Mouse (Mus musculus): ENCODE results near the gene Sowahb. TPM values are rescaled to one million over a fixed set of nuclear protein-coding genes. Genes with fewer than 3 reads are reported as not detected.
A peak's percentile ranks its signal among the peaks of the same experiment; 100 is the strongest.

Gene Sowahb
- polyA plus RNA-seq, 1 experiment: 0.01 TPM

GRCm38 (mm10) chr5:93032621-93033020 lies 12.2 kb downstream of the Sowahb start:
- H3K36me3 ChIP-seq (ENCODE audit: control insufficient read depth, insufficient read depth): no peaks in the 10 kb centered on the region
- H3K4me3 ChIP-seq (ENCODE audit: insufficient read depth, poor library complexity, severe bottlenecking): no peak overlapping the region
- no peaks in the 10 kb centered on the region for H3K79me2 ChIP-seq (ENCODE audit: control insufficient read depth, insufficient read depth)
- TF ChIP-seq MAX (IDR thresholded peaks at IDR 0.05) (no peak), USF1 (IDR thresholded peaks at IDR 0.05; ENCODE audit: low read depth) (peak; percentile 68)
- no peaks in the 10 kb centered on the region for H3K27me3 ChIP-seq (ENCODE audit: control insufficient read depth, insufficient read depth, insufficient read length)
- H3K79me3 ChIP-seq (ENCODE audit: low read depth): no peaks in the 10 kb centered on the region
- H3ac ChIP-seq (ENCODE audit: control insufficient read depth, insufficient read length, low read depth): no peak overlapping the region

GRCm38 (mm10) chr5:93030869-93031268 lies 14.0 kb downstream of the Sowahb start:
- H3K27me3 ChIP-seq (ENCODE audit: control insufficient read depth, insufficient read depth, insufficient read length): no peaks in the 10 kb centered on the region
- no peak overlapping the region for H3K4me3 ChIP-seq (ENCODE audit: insufficient read depth, poor library complexity, severe bottlenecking)
- H3K79me3 ChIP-seq (ENCODE audit: low read depth): no peaks in the 10 kb centered on the region
- H3K36me3 ChIP-seq (ENCODE audit: control insufficient read depth, insufficient read depth): no peaks in the 10 kb centered on the region
- no peak for TF ChIP-seq MAX (IDR thresholded peaks at IDR 0.05)
- TF ChIP-seq FOSL1 (IDR thresholded peaks at IDR 0.05; ENCODE audit: insufficient read depth, low read length, poor library complexity, severe bottlenecking): no peak
- H3K79me2 ChIP-seq (ENCODE audit: control insufficient read depth, insufficient read depth): no peaks in the 10 kb centered on the region
- no peak overlapping the region for H3ac ChIP-seq (ENCODE audit: control insufficient read depth, insufficient read length, low read depth)

DNA sequence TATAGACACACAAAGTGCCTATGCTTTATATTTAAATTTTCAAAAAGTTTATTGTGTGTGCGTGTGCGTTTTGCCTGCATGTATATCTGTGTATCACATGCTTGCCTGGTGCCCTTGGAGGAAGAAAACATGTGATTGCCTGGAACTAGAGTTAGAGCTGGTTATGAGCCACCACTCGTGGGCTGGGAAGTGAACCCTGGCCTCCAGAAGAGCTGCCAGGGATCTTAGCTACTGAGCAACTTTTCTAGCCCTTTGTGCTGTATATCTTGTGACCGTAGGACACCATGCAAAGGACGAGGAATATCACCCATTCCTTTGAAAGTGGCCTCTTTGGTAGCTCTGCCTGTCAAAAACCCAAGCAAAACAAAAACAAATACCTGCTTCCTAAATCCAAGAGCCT lies 14.4 kb downstream of the Sowahb start:
- no peak overlapping the region for H3ac ChIP-seq (ENCODE audit: control insufficient read depth, insufficient read length, low read depth)

DNA sequence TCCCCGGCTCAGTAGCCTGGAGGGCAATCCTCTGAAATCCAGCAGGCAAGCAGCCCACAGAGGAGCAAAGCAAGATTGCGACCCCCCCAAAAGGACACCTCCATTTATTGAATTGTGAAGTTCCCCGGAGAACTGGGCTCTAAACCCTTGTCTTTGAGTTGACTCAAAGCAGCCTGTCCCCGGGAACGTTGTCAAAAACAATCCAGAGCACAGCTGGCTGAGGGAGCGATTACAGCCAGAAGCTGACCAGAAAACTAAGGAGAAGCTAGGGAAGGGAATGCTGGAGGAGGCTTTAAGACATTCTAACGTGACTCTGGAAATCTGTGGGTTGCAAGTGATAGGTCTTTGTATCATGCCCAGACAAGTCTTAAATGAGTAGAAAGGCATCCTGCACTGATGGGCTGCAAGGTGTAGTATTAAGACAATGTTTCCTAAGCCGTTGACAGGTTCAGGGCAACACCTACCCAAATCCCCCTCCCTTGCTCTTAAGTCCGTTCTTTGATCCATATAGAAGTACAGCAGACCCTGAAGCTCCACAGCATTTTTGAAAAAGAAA lies 17.6 kb downstream of the Sowahb start:
- Histone ChIP-seq H3K4me3 (ENCODE audit: insufficient read depth, poor library complexity, severe bottlenecking) (no peak overlapping the region), H3K27me3 (ENCODE audit: control insufficient read depth, insufficient read depth, insufficient read length) (no peaks in the 10 kb centered on the region), H3K36me3 (ENCODE audit: control insufficient read depth, insufficient read depth) (no peaks in the 10 kb centered on the region), H3ac (ENCODE audit: control insufficient read depth, insufficient read length, low read depth) (no peak overlapping the region), H3K79me3 (ENCODE audit: low read depth) (no peaks in the 10 kb centered on the region), H3K79me2 (ENCODE audit: control insufficient read depth, insufficient read depth) (no peaks in the 10 kb centered on the region)
- no peak for TF ChIP-seq FOSL1 (IDR thresholded peaks at IDR 0.05; ENCODE audit: insufficient read depth, low read length, poor library complexity, severe bottlenecking)
- no peak for TF ChIP-seq MYOG (IDR thresholded peaks at IDR 0.05; ENCODE audit: control insufficient read depth, extremely low read depth, insufficient read length)
- no peak for TF ChIP-seq MYOD1 (IDR thresholded peaks at IDR 0.05; ENCODE audit: control insufficient read depth, insufficient read length, low read depth)
- no peak for TF ChIP-seq CTCF (IDR thresholded peaks at IDR 0.05; ENCODE audit: control insufficient read depth, insufficient read depth, insufficient read length)
- no peak for TF ChIP-seq CEBPB (IDR thresholded peaks at IDR 0.05; ENCODE audit: low read depth)
- TF ChIP-seq USF1 (IDR thresholded peaks at IDR 0.05; ENCODE audit: low read depth): no peak
- TF ChIP-seq MAX (IDR thresholded peaks at IDR 0.05): no peak

More for the DNA sequence above, 14.4 kb downstream of the Sowahb start:
- TF ChIP-seq MYOG (IDR thresholded peaks at IDR 0.05; ENCODE audit: control insufficient read depth, extremely low read depth, insufficient read length) (no peak), USF1 (IDR thresholded peaks at IDR 0.05; ENCODE audit: low read depth) (no peak), MYOD1 (IDR thresholded peaks at IDR 0.05; ENCODE audit: control insufficient read depth, insufficient read length, low read depth) (no peak), MAX (IDR thresholded peaks at IDR 0.05) (no peak)
- H3K79me3 ChIP-seq (ENCODE audit: low read depth): no peaks in the 10 kb centered on the region
- H3K27me3 ChIP-seq (ENCODE audit: control insufficient read depth, insufficient read depth, insufficient read length): no peaks in the 10 kb centered on the region
- no peaks in the 10 kb centered on the region for H3K79me2 ChIP-seq (ENCODE audit: control insufficient read depth, insufficient read depth)
- no peaks in the 10 kb centered on the region for H3K36me3 ChIP-seq (ENCODE audit: control insufficient read depth, insufficient read depth)
- H3K4me3 ChIP-seq (ENCODE audit: insufficient read depth, poor library complexity, severe bottlenecking): no peak overlapping the region

DNA sequence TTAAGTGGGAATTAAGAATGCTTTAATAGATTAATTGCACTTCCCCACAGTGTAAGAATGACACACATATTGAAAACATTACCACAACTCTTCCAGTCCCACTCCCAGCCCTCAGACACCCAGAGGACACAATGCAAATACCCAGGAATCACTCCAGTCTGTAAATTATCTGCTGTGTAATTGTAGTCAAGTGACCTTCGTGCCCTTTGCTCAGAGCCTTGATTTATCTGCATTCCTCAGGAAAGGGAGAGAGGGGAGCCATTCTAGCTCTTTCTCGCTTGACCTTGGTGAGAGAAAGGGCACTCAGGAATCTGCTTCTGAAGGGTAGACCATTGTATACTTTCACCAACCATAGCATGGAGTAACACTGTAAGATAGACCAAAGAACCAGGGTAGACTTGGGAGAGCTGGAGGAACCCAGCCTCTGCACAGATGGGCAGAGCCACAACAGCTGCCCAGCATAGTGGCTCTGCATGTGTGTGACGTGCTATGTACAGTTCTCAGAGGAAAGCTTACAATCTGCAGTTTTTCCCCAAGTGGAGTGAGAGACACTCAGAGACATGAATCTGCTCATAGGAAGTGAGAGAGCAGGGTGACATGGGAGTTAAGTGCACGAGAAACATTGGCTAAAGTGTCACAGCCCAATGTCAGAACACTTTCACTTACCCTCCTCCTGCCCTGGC lies 18.2 kb downstream of the Sowahb start:
- H3K36me3 ChIP-seq (ENCODE audit: control insufficient read depth, insufficient read depth): no peaks in the 10 kb centered on the region

GRCm38 (mm10) chr5:93024754-93025280 lies 20.0 kb downstream of the Sowahb start:
- Histone ChIP-seq H3K4me3 (ENCODE audit: insufficient read depth, poor library complexity, severe bottlenecking) (no peak overlapping the region), H3K79me2 (ENCODE audit: control insufficient read depth, insufficient read depth) (no peaks in the 10 kb centered on the region), H3K79me3 (ENCODE audit: low read depth) (no peaks in the 10 kb centered on the region), H3K27me3 (ENCODE audit: control insufficient read depth, insufficient read depth, insufficient read length) (no peaks in the 10 kb centered on the region), H3K36me3 (ENCODE audit: control insufficient read depth, insufficient read depth) (no peaks in the 10 kb centered on the region), H3ac (ENCODE audit: control insufficient read depth, insufficient read length, low read depth) (no peak overlapping the region)
- TF ChIP-seq USF1 (IDR thresholded peaks at IDR 0.05; ENCODE audit: low read depth): no peak
- no peak for TF ChIP-seq CTCF (IDR thresholded peaks at IDR 0.05; ENCODE audit: control insufficient read depth, insufficient read depth, insufficient read length)
- TF ChIP-seq MAX (IDR thresholded peaks at IDR 0.05): no peak
- TF ChIP-seq MYOD1 (IDR thresholded peaks at IDR 0.05; ENCODE audit: control insufficient read depth, insufficient read length, low read depth): no peak
- TF ChIP-seq FOSL1 (IDR thresholded peaks at IDR 0.05; ENCODE audit: insufficient read depth, low read length, poor library complexity, severe bottlenecking): no peak
- no peak for TF ChIP-seq CEBPB (IDR thresholded peaks at IDR 0.05; ENCODE audit: low read depth)
- TF ChIP-seq MYOG (IDR thresholded peaks at IDR 0.05; ENCODE audit: control insufficient read depth, extremely low read depth, insufficient read length): no peak

More for the DNA sequence above, 18.2 kb downstream of the Sowahb start:
- TF ChIP-seq CEBPB (IDR thresholded peaks at IDR 0.05; ENCODE audit: low read depth): no peak
- no peak for TF ChIP-seq CTCF (IDR thresholded peaks at IDR 0.05; ENCODE audit: control insufficient read depth, insufficient read depth, insufficient read length)
- TF ChIP-seq FOSL1 (IDR thresholded peaks at IDR 0.05; ENCODE audit: insufficient read depth, low read length, poor library complexity, severe bottlenecking): no peak
- TF ChIP-seq MAX (IDR thresholded peaks at IDR 0.05): no peak
- TF ChIP-seq MYOD1 (IDR thresholded peaks at IDR 0.05; ENCODE audit: control insufficient read depth, insufficient read length, low read depth): no peak
- TF ChIP-seq MYOG (IDR thresholded peaks at IDR 0.05; ENCODE audit: control insufficient read depth, extremely low read depth, insufficient read length): no peak
- TF ChIP-seq USF1 (IDR thresholded peaks at IDR 0.05; ENCODE audit: low read depth): no peak
- Histone ChIP-seq H3K79me3 (ENCODE audit: low read depth) (no peaks in the 10 kb centered on the region), H3K4me3 (ENCODE audit: insufficient read depth, poor library complexity, severe bottlenecking) (no peak overlapping the region), H3K79me2 (ENCODE audit: control insufficient read depth, insufficient read depth) (no peaks in the 10 kb centered on the region), H3ac (ENCODE audit: control insufficient read depth, insufficient read length, low read depth) (no peak overlapping the region), H3K27me3 (ENCODE audit: control insufficient read depth, insufficient read depth, insufficient read length) (no peaks in the 10 kb centered on the region)

Data from C2C12 (cell line).